Mouse (Mus musculus): Measurements from ENCODE around the gene Nsmce4a. TPM values are rescaled to one million over a fixed set of nuclear protein-coding genes. Genes with fewer than 3 reads are reported as not detected.

Gene Nsmce4a
- 59.6 TPM for polyA plus RNA-seq (2015; fragmentation: Illumina TruSeq; extraction: RNeasy Lipid Tissue Mini Kit (QIAGEN cat#74804); ENCODE audit: low read depth, low replicate concordance)

GRCm38 (mm10) chr7:130572821-130573220, at the start of gene Nsmce4a:
Gene Nsmce4a (minus strand): TSS chr7:130573118.

GRCm38 (mm10) chr7:130577388-130578003, 4.6 kb upstream of the Nsmce4a start, which contains the start of gene Tacc2:
Gene Tacc2 (plus strand): TSS chr7:130577438.

GRCm38 (mm10) chr7:130520049-130520425, 52.9 kb downstream of the Nsmce4a start, which contains the start of gene Ate1:
Gene Ate1 (minus strand): TSS chr7:130520369.

Other genes starting within 250 kb of the Nsmce4a start
- gene Ate1, start 52.7 kb downstream of the Nsmce4a start, polyA plus RNA-seq (2015; fragmentation: Illumina TruSeq; extraction: RNeasy Lipid Tissue Mini Kit (QIAGEN cat#74804); ENCODE audit: low read depth, low replicate concordance), result 49.3 TPM
- 40.1 TPM for gene Tacc2, start 4.3 kb upstream of the Nsmce4a start, polyA plus RNA-seq (2015; fragmentation: Illumina TruSeq; extraction: RNeasy Lipid Tissue Mini Kit (QIAGEN cat#74804); ENCODE audit: low read depth, low replicate concordance)
- gene Btbd16, start 201.0 kb upstream of the Nsmce4a start, polyA plus RNA-seq (2015; fragmentation: Illumina TruSeq; extraction: RNeasy Lipid Tissue Mini Kit (QIAGEN cat#74804); ENCODE audit: low read depth, low replicate concordance), result 0.91 TPM